Mouse (Mus musculus) thymus, postnatal 36 days (tissue): ENCODE data around the gene Otub1.

Experiments
- DNase-seq, 2 experiments: peaks; one replicate each; pipeline ENCODE4 v3.0.0; 2022; ENCODE audit warnings: mixed read lengths in 2 of 2

Gene Otub1

GRCm38 (mm10) chr19:7172051-7172866 lies 33.9 kb downstream of the Otub1 start:
- DNase-seq, result no peak

DNA sequence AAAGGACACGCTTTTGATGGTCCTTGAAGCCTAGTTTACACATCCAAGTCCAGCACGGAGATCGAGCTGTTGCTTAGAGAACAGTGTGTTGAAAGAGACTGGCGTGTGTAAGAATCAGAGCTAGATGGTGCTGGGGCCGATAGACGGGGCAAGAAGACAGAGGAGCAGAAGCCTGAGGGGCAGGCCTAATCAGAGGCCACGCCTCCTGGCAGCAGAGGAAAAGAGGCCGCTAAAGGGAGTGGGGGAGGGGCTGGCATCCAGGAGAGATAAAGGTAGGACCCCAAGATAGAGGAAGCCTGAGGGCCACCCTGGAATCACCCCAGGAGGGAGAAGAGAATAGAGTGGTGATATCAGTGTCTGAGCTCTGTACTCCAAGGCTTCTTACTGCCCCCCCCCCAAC lies 34.7 kb downstream of the Otub1 start:
- no peak for DNase-seq

DNA sequence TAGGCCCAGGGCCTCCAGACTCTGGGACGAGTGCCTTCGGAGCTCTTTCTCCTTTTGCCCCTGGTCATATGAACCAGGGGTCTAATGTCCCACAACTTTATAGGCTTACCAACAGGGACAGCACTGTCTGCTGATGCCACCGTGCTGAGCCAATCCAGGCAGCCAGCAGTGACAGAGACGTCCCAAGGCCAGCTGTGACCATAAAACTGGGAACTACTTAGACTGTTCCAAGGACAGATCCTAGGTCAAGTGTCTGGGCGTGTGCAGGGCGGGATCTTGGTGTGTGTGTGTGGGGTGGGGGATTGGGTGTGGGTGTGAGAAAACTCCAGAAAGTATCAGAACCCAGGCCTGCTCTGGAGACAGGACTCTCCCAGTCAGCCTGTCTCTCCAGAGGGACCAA lies 35.2 kb downstream of the Otub1 start:
- DNase-seq, result no peak

- no peak for DNase-seq
Measured at GRCm38 (mm10) chr19:7168423-7168822, 37.7 kb downstream of the Otub1 start.

GRCm38 (mm10) chr19:7166767-7167166 lies 39.3 kb downstream of the Otub1 start:
- no peak for DNase-seq

DNA sequence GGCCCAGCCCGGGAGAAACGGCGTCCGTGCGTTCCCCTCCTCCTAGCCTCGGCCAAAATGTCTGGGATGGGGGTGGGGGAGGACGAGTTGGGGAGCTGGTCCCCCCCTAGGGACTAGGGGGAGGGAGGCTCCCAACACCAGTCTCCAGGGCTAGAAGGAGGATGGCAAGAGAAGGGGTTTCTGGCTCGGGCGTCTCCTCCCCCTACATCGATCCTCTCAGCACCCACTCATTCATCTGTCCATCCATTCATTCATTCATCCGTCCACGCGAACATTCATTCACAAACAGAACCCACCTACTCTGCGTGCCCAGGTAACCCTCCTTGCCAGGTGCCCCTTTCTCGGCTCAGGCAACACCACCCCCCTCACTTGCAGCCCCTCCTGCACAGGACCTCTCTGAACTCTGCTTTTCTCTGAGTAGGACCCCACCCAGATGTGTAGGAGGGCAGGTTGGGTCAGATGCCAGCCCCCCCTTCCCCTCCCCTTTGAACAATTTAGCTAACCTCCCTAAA lies 39.9 kb downstream of the Otub1 start:
- no peak for DNase-seq

DNA sequence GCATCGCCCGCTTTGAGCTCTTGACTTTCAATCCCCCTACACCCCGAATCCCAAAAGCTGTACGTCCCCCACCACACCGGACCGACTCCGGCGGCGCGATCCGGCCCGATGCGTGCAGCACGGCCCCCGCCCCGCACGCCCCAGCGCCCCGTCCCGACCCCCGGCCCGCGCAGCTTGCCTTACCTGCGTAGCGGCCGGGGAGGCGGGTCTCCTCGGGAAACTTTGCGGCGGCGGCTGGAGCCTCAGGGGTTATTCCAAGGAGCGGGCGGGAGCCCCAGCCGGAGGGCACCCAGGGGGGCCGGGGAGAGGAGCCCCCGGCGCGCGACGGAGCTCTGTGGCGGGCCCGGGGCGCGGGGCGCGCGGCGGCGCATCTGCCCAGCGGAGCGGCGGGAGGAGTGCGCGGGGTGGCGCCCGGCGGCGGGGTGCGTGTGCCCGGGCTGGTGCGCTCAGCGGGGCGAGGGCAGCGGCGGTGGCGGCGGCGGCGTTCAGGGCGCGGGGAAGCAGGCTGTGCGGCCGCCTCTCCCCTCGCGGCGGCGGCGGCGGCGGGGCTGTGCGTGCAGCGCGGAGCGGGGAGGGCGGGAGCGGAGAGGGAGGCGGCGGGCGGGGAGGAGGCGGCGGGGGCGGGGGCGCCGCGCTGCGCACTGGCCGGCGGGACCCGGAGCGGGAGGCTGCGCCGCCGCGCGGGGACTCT lies 40.5 kb downstream of the Otub1 start:
- peak; percentile 17 to 36 for DNase-seq

- peak; percentile 60 to 69 for DNase-seq
Measured at GRCm38 (mm10) chr19:7164820-7165323, 41.2 kb downstream of the Otub1 start.

DNA sequence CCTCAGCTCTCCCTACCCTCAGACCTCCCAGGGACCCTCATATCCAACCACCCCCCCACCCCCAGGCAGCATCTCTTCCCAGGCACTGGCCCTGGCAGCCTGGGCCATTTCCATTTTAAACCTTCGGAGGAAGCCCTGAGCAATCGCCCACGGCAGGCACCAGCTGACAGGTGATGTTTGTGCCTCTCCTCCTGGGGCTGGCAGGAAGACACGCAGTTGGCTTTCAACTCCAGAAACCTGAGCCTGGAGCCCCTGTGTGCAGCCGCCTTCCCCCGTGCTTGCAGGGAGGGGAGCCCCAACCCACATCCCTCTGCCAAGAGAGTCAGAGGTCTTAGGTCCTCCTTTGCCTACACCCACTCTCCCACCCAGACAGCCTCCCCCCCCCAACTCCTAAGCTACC lies 41.9 kb downstream of the Otub1 start:
- peak; percentile 45 to 70 for DNase-seq

GRCm38 (mm10) chr19:7161064-7161463 lies 45.1 kb downstream of the Otub1 start:
- no peak for DNase-seq

GRCm38 (mm10) chr19:7160151-7160906 lies 45.8 kb downstream of the Otub1 start:
- peak in 1 of 2 experiments; percentile 41 for DNase-seq

DNA sequence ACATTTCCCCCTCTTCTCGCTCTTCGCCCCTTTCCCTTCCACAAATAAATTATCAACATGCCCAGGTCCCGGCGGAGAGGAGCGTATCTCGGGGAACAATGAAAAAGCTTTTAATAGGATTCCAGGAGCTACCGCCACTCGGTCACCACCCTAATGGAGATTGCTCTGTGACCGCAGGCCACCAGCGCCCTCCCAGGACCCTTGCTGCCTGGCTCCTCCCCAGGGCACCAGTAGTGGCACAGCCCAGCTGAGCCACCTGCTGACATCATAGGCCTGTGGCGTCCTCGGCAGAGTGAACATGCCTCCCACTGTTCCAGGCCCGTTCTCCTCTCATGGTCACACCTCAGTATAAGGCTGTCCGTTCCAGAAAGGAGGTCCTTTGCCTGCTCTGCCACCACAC lies 48.4 kb downstream of the Otub1 start:
- no peak for DNase-seq

DNA sequence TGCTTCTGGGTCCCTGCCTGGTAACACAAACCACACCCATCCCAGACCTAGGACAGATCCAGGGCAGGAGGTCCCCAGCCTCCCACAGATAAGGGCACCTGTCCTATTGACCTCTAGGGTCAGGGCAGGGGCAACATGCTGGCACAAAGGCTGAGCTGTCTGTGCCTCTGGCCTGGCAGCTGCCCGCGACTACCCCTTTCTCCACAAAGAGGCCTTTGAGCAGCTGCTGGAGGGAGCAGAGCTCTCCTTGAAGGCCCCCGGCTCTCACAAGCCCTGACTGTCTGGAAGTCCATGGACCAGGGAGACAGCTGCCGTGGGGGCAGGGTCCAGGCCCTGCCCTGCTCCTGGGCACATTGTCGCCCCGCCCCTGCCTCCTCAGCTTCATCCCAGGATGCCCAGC lies 50.9 kb downstream of the Otub1 start:
- no peak for DNase-seq

DNA sequence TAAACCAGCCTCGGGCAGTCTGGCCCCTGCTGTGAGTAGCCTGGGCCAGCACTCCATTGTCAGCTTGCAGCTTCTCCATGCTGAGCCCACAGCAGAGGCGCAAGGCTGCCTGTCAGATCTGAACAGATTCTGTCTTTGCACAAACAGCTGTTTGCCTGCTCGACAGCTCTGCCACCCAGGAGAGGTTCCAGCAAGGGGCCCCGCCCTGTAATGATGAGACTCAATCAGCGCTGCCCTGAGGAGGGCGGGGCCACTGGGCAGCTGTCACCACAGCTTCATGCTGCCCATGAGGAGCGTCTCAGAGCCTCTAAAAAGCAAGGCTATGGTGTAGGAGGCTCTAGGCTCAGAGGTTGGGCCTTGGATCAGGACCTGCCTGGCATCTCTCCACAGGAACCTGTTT lies 52.9 kb downstream of the Otub1 start:
- DNase-seq, result no peak

DNA sequence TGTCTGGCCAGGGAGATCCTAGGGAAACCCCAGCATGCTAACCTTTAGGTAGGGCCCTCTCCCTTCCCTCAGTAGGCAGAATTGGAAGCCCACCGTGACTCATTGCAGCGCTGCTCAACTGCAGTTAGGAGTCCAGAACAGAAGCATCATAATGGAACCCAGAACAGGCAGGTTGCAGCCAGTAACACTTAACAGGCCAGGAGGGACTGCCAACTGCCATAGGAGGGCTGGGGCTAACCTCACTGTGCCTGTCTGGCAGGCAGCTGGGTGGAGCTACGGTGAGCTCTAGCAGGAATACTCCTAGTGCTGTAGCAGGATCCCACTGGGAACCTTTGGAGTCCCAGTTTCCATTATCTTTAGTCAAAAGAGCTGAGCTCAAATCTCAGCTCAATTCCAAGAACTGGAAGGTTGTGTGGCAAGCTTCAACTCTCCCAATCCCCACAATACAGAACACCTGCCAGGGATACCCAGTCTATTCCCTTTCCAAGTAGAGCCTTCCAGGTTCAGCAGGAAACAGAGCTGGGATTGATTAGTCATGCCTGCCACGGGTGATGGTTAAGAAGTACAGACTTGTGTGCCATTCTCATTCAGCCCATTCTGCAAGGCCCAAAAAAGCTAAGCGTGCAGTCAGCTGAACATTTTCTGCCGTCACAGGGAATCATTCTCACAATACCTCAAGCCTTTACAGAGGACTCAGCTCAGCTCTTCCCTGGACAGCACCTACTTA lies 54.0 kb downstream of the Otub1 start:
- no peak for DNase-seq

- DNase-seq, result no peak
Measured at GRCm38 (mm10) chr19:7151300-7151926, 54.7 kb downstream of the Otub1 start.

DNA sequence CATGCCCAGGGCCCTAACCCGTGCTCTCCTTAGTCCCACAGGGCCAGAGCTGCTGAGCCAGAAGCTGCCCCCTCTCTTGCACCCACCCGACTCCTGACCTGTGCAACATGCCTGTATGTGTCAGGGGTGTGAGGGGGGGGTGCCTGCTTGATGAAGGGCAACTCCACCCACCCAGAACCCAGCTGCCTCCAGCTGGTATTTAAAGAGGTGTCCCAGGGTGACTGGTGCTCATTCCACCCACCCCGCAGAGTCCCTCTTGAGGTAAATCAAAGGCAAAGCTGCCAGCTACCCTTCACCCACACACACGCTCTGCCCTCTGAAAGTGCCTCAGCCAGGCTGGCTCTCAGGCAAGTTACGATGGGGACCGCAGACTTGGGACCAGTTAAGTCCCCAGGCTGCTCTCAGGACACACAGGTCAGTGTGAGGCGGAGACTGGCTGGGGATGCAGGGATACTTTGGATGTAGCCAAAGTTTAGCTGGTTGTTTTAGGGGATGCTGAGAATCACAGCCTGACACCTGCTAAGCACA lies 56.9 kb downstream of the Otub1 start:
- DNase-seq, result peak in 1 of 2 experiments; percentile 23

- DNase-seq, result no peak
Measured at GRCm38 (mm10) chr19:7148541-7149085, 57.5 kb downstream of the Otub1 start.
